Mouse (Mus musculus): ENCODE results near the gene Scyl1. TPM values are rescaled to one million over a fixed set of nuclear protein-coding genes. Genes with fewer than 3 reads are reported as not detected.

Gene Scyl1
- polyA plus RNA-seq, 1 experiment = 52.5 TPM

DNA sequence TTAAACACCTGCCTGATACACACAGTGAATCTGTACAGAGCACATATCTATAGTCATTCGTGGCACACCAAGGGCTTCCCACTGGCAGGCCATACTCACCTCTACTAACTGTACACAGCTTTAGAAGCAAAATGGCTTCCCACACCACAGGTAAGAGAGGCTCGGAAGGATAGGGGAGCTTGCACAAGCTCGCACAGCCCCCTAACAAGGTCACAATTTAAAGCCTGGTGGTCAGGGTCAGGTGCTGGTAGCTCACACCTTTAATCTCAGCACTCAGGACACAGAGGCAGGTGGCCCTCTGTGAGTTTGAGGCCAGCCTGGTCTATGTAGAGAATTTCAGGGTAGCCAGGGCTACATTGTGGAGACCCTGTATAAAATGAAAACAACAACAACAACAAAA, 42.3 kb upstream of the Scyl1 start:
- no peaks in the 10 kb centered on the region for H3K36me3 ChIP-seq (ENCODE audit: control insufficient read depth, insufficient read depth, low read length)
- peaks cover 52% of the 10 kb centered on the region for H3K4me1 ChIP-seq (ENCODE audit: control insufficient read depth, insufficient read depth, insufficient read length, low read length)
- TF ChIP-seq CTCF (IDR thresholded peaks at IDR 0.05; ENCODE audit: extremely low read depth, insufficient read length, insufficient replicate concordance, low read depth, low read length) (no peak), POLR2A (IDR thresholded peaks at IDR 0.05; ENCODE audit: low read depth, low read length) (no peak)
- no peaks in the 10 kb centered on the region for H3K27me3 ChIP-seq (ENCODE audit: control insufficient read depth, insufficient read depth, low read length)
- 94% methylated on average over 3 of the region's 3 CpGs for WGBS
- no peak overlapping the region for H3K27ac ChIP-seq (ENCODE audit: insufficient read depth, low read depth, low read length)
- no peak overlapping the region for H3K4me3 ChIP-seq (ENCODE audit: low read depth, low read length)

DNA sequence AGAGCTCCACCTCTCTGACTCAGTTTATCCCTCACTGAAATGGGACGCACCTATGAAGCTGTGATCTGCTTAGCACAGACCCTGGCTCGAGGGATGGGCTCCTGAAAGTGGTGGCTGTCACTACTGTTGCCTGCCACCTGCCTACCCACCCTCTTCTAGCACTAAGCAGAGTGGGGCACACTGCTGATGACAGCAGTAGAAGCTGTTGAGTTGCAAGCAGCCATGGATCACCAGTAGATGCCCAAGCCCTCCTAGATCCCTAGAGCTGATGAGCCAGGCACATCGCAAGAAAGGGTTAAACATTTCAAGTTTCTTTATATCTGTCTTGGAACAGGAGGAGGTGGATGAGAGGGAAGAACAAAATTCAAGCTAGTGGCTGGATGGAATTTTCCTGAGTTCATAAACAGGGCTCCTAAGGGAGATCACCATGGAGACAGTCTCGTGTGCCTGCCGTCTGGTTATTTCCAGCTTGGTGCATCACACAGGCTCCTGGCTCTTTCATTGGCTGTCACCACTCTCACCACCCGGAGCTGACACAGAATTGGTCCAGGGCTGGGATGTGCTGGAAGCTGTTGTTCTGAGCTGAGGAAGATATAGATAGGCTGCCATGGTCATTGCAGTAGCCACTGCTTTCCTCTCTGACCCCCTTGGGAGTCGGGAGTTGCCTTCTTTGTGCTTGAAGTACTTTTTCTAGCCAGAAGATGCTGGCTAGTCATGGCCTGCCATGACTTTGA, 40.7 kb upstream of the Scyl1 start:
- Histone ChIP-seq H3K27me3 (ENCODE audit: control insufficient read depth, insufficient read depth, low read length) (no peaks in the 10 kb centered on the region), H3K36me3 (ENCODE audit: control insufficient read depth, insufficient read depth, low read length) (no peaks in the 10 kb centered on the region), H3K4me3 (ENCODE audit: low read depth, low read length) (no peak overlapping the region), H3K4me1 (ENCODE audit: control insufficient read depth, insufficient read depth, insufficient read length, low read length) (peaks cover 43% of the 10 kb centered on the region), H3K27ac (ENCODE audit: insufficient read depth, low read depth, low read length) (peak overlapping the region; percentile 82)
- 72% methylated on average over 7 of the region's 7 CpGs for WGBS
- TF ChIP-seq POLR2A (IDR thresholded peaks at IDR 0.05; ENCODE audit: low read depth, low read length) (no peak), CTCF (IDR thresholded peaks at IDR 0.05; ENCODE audit: extremely low read depth, insufficient read length, insufficient replicate concordance, low read depth, low read length) (no peak)

DNA sequence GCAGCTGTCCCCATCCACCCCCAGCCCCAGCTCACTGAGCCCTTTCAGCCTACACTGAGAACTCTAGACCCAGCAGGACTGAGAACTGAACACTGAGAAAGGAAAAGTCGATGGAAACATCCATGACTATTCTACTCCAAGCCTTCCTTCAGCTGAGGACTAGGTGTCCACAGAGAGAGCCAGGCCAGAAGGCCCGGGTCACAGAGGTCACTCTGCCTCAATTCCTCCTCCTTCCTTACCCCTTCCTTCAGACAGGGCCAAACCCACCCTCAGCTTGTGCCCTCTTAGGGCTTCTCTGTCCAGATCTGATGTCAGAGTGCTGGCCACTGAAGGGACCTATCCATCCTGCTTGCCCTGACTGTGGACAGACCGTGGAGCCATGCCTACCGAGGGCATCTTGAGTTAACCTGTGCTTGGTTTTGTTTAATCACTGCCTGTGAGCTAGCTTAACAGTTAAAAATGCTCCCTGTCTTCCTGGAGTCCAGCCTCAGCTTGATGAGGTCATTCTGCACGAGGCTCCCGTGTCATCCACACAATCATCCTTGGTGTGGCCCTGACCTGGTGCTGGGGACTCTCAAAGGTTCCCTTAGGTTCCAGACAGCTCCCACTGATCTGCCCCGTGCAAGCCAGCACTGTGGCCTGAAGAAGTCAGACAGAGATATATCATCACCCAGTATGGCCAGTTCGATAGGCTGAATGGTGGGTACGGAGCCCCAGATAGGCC, 39.8 kb upstream of the Scyl1 start:
- Histone ChIP-seq H3K27ac (ENCODE audit: insufficient read depth, low read depth, low read length) (peak overlapping the region; percentile 70), H3K4me1 (ENCODE audit: control insufficient read depth, insufficient read depth, insufficient read length, low read length) (peaks cover 41% of the 10 kb centered on the region), H3K4me3 (ENCODE audit: low read depth, low read length) (no peak overlapping the region), H3K27me3 (ENCODE audit: control insufficient read depth, insufficient read depth, low read length) (no peaks in the 10 kb centered on the region), H3K36me3 (ENCODE audit: control insufficient read depth, insufficient read depth, low read length) (no peaks in the 10 kb centered on the region)
- WGBS = 68% methylated on average over 9 of the region's 9 CpGs
- no peak for TF ChIP-seq POLR2A (IDR thresholded peaks at IDR 0.05; ENCODE audit: low read depth, low read length)
- TF ChIP-seq CTCF (IDR thresholded peaks at IDR 0.05; ENCODE audit: extremely low read depth, insufficient read length, insufficient replicate concordance, low read depth, low read length) = no peak

DNA sequence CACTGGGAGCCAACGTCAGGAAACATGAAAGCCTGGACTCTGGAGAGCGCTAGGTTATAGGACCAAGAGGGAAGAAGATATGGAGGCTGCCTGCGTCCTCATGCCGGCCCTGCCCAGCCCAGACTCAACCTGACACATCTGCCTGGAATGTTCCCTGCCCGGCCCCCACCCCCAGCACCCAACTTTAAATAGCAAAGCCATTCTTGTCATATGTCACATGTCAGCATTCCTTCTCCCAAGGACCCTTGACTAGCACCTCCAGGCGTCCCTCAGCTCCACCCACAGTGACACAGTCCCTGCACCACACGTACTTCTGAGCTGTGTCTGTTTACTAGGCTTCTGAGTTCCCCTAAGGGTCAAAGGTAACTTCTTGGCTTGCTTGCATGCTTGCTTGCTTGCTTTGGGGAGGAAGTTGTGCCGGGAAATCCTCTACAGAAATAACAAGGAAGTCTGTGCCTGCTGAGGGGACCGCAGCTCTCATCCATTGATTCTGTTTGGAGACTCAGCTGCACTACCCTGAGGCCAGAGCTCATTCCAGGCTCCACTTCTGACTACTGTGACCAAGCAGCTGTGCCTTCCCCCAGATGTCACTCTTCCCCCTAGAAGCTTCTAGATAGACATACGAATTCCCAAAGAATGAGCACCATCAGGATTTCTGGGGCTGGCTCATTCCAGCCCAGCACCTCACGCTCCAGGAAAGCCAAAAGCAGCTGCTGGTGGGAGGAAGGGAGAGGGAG, 39.1 kb upstream of the Scyl1 start:
- Histone ChIP-seq H3K4me1 (ENCODE audit: control insufficient read depth, insufficient read depth, insufficient read length, low read length) (peaks cover 39% of the 10 kb centered on the region), H3K27ac (ENCODE audit: insufficient read depth, low read depth, low read length) (peak overlapping the region; percentile 70), H3K36me3 (ENCODE audit: control insufficient read depth, insufficient read depth, low read length) (no peaks in the 10 kb centered on the region), H3K4me3 (ENCODE audit: low read depth, low read length) (no peak overlapping the region), H3K27me3 (ENCODE audit: control insufficient read depth, insufficient read depth, low read length) (no peaks in the 10 kb centered on the region)
- WGBS = 14% methylated on average over 11 of the region's 11 CpGs
- TF ChIP-seq POLR2A (IDR thresholded peaks at IDR 0.05; ENCODE audit: low read depth, low read length) (0 out of 2 replicates have a peak, but pooled peaks have one; percentile 11), CTCF (IDR thresholded peaks at IDR 0.05; ENCODE audit: extremely low read depth, insufficient read length, insufficient replicate concordance, low read depth, low read length) (0 out of 2 replicates have a peak, but pooled peaks have one; percentile 2)

DNA sequence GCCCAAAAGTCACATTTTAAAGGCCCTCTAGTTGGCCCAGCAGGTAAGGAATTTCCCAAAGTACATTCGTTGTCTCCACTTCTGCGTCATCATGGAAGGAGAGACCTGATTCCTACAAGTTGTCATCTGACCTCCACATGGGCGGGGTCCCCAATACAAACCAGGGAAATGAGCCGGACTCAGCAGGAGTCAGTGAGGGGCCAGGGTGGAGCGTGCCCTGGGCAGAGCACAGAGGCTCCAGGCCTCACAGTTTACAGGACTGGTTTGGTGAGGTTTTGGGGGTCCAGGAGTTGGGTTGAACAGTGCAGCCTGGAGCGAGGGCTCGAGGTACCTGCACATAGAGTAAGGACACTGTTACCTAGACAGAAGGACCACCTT, 38.5 kb upstream of the Scyl1 start:
- TF ChIP-seq CTCF (IDR thresholded peaks at IDR 0.05; ENCODE audit: extremely low read depth, insufficient read length, insufficient replicate concordance, low read depth, low read length) (no peak), POLR2A (IDR thresholded peaks at IDR 0.05; ENCODE audit: low read depth, low read length) (no peak)
- Histone ChIP-seq H3K36me3 (ENCODE audit: control insufficient read depth, insufficient read depth, low read length) (no peaks in the 10 kb centered on the region), H3K27ac (ENCODE audit: insufficient read depth, low read depth, low read length) (peak overlapping the region; percentile 70), H3K4me3 (ENCODE audit: low read depth, low read length) (no peak overlapping the region), H3K27me3 (ENCODE audit: control insufficient read depth, insufficient read depth, low read length) (no peaks in the 10 kb centered on the region), H3K4me1 (ENCODE audit: control insufficient read depth, insufficient read depth, insufficient read length, low read length) (peaks cover 37% of the 10 kb centered on the region)
- 54% methylated on average over 7 of the region's 7 CpGs for WGBS

DNA sequence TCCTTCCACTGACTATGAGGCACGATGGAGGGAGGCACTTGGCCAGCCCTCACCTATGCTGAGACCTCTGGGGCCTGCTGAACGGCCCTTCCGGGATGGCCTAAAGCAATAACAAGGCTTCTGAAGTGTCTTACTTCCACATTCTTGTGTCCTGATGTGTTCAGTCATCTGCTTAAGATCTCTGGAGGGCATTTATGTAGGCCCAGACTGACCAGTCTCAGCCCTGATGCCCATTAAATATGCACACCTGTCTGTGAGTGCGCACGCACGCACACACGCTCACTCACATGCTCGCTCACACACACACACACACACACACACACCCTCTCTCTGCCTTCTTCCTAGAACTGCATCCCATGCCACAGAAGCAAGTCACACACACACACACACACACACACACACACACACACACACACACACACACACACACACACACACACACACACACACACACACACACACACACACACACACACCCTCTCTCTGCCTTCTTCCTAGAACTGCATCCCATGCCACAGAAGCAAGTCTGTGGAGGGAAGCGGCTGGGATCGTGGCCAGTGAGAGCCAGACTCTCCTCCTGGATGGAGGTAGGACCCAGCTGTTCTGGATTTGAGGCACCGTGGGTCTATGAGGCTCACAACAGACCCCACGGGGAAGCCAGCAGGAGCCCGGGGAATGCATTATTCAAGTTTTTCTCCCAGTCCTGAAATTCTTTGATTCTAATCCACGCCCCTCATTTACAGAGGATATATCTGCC, 37.9 kb upstream of the Scyl1 start:
- Histone ChIP-seq H3K4me3 (ENCODE audit: low read depth, low read length) (no peak overlapping the region), H3K27ac (ENCODE audit: insufficient read depth, low read depth, low read length) (peak overlapping the region; percentile 70), H3K4me1 (ENCODE audit: control insufficient read depth, insufficient read depth, insufficient read length, low read length) (peaks cover 36% of the 10 kb centered on the region), H3K36me3 (ENCODE audit: control insufficient read depth, insufficient read depth, low read length) (no peaks in the 10 kb centered on the region), H3K27me3 (ENCODE audit: control insufficient read depth, insufficient read depth, low read length) (no peaks in the 10 kb centered on the region)
- 71% methylated on average over 14 of the region's 14 CpGs for WGBS
- TF ChIP-seq POLR2A (IDR thresholded peaks at IDR 0.05; ENCODE audit: low read depth, low read length) = no peak
- TF ChIP-seq CTCF (IDR thresholded peaks at IDR 0.05; ENCODE audit: extremely low read depth, insufficient read length, insufficient replicate concordance, low read depth, low read length) = no peak

All from small intestine, adult 2 months (tissue).